Mouse (Mus musculus): Measurements from ENCODE around the gene Gm9970.

The Gm9970 gene

GRCm38 (mm10) chr5:31194486-31195485 lies 46.2 kb downstream of the Gm9970 start:
- DNase-seq: no peak

- DNase-seq: no peak
Observed at GRCm38 (mm10) chr5:31193631-31194281, 47.3 kb downstream of the Gm9970 start.

GRCm38 (mm10) chr5:31192939-31193630 lies 47.9 kb downstream of the Gm9970 start, which contains the start of the genes Snx17 and Eif2b4:
Gene Snx17, plus strand, starts transcription at chr5:31193227.
Gene Eif2b4, minus strand, starts transcription at chr5:31193430.
- DNase-seq: peak; percentile 99 to 100

GRCm38 (mm10) chr5:31192045-31192938 lies 48.7 kb downstream of the Gm9970 start:
- no peak for DNase-seq

Measured in kidney, adult 8-10 months (tissue).